Mouse (Mus musculus) lung, adult 2 months (tissue): ENCODE data around the gene F3.

ENCODE experiments used
- CTCF ChIP-seq: fragments of 200-500 bp; IDR thresholded peaks from 2 replicates; pipeline ENCODE4 v1.5.1; 2011; ENCODE audit warnings: mild to moderate bottlenecking, low read length, control low read depth; ENCODE audit not compliant: insufficient read depth
- POLR2A ChIP-seq: fragments of 200-500 bp; IDR thresholded peaks from 2 replicates; pipeline ENCODE4 v1.6.1; 2011; ENCODE audit warnings: low read depth, mild to moderate bottlenecking, control low read depth, low read length, borderline replicate concordance; ENCODE audit errors: extremely low read depth

DNA sequence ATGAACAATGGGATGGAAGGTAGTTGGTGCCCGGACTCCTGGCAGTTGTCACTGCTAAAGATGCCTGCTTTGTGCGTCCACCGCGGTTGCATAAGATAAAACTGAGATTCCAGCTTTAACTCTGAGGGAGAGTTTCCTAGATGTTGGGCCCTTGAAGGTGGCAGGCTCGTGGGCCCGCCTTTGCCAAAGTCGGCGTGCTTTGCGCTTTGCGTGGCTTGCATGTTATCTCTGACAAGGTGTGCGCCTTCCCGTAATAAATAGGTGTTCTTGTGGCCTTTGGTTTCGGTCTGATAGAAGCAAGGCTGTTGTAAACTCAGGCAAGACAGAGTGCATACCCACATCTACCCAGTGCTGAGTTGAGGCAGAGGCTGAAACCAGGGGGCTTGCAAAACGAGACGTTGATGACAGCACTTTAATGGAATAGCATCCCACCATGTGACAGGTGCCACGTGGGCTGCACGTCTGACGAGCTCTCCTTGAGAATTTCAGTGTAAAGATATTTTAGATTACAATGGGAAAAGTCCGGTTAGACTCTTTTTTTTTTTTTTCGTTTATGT lies 709 bp downstream of the F3 start:
- TF ChIP-seq CTCF (no peak), POLR2A (no peak)
